Mouse (Mus musculus): ENCODE results near the gene Eif4e. TPM values are rescaled to one million over a fixed set of nuclear protein-coding genes. Genes with fewer than 3 reads are reported as not detected.
A peak's percentile ranks its signal among the peaks of the same experiment; 100 is the strongest.

Gene Eif4e
- polyA plus RNA-seq, 1 experiment from 2014 or later = 156 TPM

- H3K9ac ChIP-seq = no peak overlapping the region
- H3K27ac ChIP-seq (replicated peaks) = no peak overlapping the region
- no peak overlapping the region for H3K4me2 ChIP-seq
- H3K9me3 ChIP-seq (replicated peaks) = no peaks in the 10 kb centered on the region
- no peaks in the 10 kb centered on the region for H3K4me1 ChIP-seq (replicated peaks)
- H3K27me3 ChIP-seq = no peaks in the 10 kb centered on the region
- no peak for ATAC-seq (ENCODE audit: insufficient read depth)
- H3K36me3 ChIP-seq (replicated peaks) = no peaks in the 10 kb centered on the region
- 75% methylated on average over 9 of the region's 9 CpGs for WGBS (ENCODE audit: insufficient replicate concordance)
- no peak overlapping the region for H3K4me3 ChIP-seq (replicated peaks)
Observed at GRCm38 (mm10) chr3:138588001-138588400, 62.0 kb downstream of the Eif4e start.

GRCm38 (mm10) chr3:138591002-138591401 is 65.0 kb downstream of the Eif4e start:
- 51% methylated on average over 4 of the region's 4 CpGs for WGBS (ENCODE audit: insufficient replicate concordance)

GRCm38 (mm10) chr3:138591806-138592365 is 65.9 kb downstream of the Eif4e start:
- ATAC-seq (ENCODE audit: insufficient read depth) = no peak
- Histone ChIP-seq H3K9me3 (replicated peaks) (no peaks in the 10 kb centered on the region), H3K36me3 (replicated peaks) (no peaks in the 10 kb centered on the region), H3K4me1 (replicated peaks) (no peaks in the 10 kb centered on the region), H3K27me3 (no peaks in the 10 kb centered on the region), H3K4me2 (no peak overlapping the region), H3K9ac (no peak overlapping the region), H3K27ac (replicated peaks) (no peak overlapping the region), H3K4me3 (replicated peaks) (no peak overlapping the region)
- WGBS (ENCODE audit: insufficient replicate concordance) = 59% methylated on average over 7 of the region's 7 CpGs

More at GRCm38 (mm10) chr3:138591002-138591401, 65.0 kb downstream of the Eif4e start:
- Histone ChIP-seq H3K4me2 (no peak overlapping the region), H3K9me3 (replicated peaks) (no peaks in the 10 kb centered on the region), H3K4me3 (replicated peaks) (no peak overlapping the region), H3K27me3 (no peaks in the 10 kb centered on the region), H3K9ac (no peak overlapping the region), H3K27ac (replicated peaks) (no peak overlapping the region), H3K36me3 (replicated peaks) (no peaks in the 10 kb centered on the region), H3K4me1 (replicated peaks) (no peaks in the 10 kb centered on the region)
- no peak for ATAC-seq (ENCODE audit: insufficient read depth)

GRCm38 (mm10) chr3:138593131-138593530 is 67.2 kb downstream of the Eif4e start:
- Histone ChIP-seq H3K9me3 (replicated peaks) (no peaks in the 10 kb centered on the region), H3K27me3 (no peaks in the 10 kb centered on the region), H3K36me3 (replicated peaks) (no peaks in the 10 kb centered on the region), H3K27ac (replicated peaks) (no peak overlapping the region), H3K4me2 (no peak overlapping the region), H3K4me1 (replicated peaks) (no peaks in the 10 kb centered on the region), H3K4me3 (replicated peaks) (no peak overlapping the region), H3K9ac (no peak overlapping the region)
- WGBS (ENCODE audit: insufficient replicate concordance) = 64% methylated on average over 8 of the region's 8 CpGs
- no peak for ATAC-seq (ENCODE audit: insufficient read depth)

- no peaks in the 10 kb centered on the region for H3K4me1 ChIP-seq (replicated peaks)
- no peaks in the 10 kb centered on the region for H3K36me3 ChIP-seq (replicated peaks)
- H3K9me3 ChIP-seq (replicated peaks) = no peaks in the 10 kb centered on the region
- H3K4me2 ChIP-seq = no peak overlapping the region
- H3K4me3 ChIP-seq (replicated peaks) = no peak overlapping the region
- H3K9ac ChIP-seq = no peak overlapping the region
- no peak for ATAC-seq (ENCODE audit: insufficient read depth)
- H3K27ac ChIP-seq (replicated peaks) = no peak overlapping the region
- no peaks in the 10 kb centered on the region for H3K27me3 ChIP-seq
- WGBS (ENCODE audit: insufficient replicate concordance) = 73% methylated on average over 7 of the region's 7 CpGs
Observed at GRCm38 (mm10) chr3:138593911-138594310, 67.9 kb downstream of the Eif4e start.

- H3K36me3 ChIP-seq (replicated peaks) = no peaks in the 10 kb centered on the region
- no peaks in the 10 kb centered on the region for H3K27me3 ChIP-seq
- no peak overlapping the region for H3K27ac ChIP-seq (replicated peaks)
- no peak overlapping the region for H3K4me2 ChIP-seq
- H3K4me3 ChIP-seq (replicated peaks) = no peak overlapping the region
- 53% methylated on average over 4 of the region's 4 CpGs for WGBS (ENCODE audit: insufficient replicate concordance)
- H3K9me3 ChIP-seq (replicated peaks) = no peaks in the 10 kb centered on the region
- ATAC-seq (ENCODE audit: insufficient read depth) = no peak
- H3K9ac ChIP-seq = no peak overlapping the region
- no peaks in the 10 kb centered on the region for H3K4me1 ChIP-seq (replicated peaks)
Observed at GRCm38 (mm10) chr3:138601076-138601475, 75.1 kb downstream of the Eif4e start.

GRCm38 (mm10) chr3:138605132-138605531 is 79.2 kb downstream of the Eif4e start:
- H3K9ac ChIP-seq = no peak overlapping the region
- H3K4me2 ChIP-seq = no peak overlapping the region
- no peak overlapping the region for H3K27ac ChIP-seq (replicated peaks)
- H3K9me3 ChIP-seq (replicated peaks) = no peaks in the 10 kb centered on the region
- H3K36me3 ChIP-seq (replicated peaks) = no peaks in the 10 kb centered on the region
- no peak for ATAC-seq (ENCODE audit: insufficient read depth)
- WGBS (ENCODE audit: insufficient replicate concordance) = 48% methylated on average over 8 of the region's 8 CpGs
- H3K27me3 ChIP-seq = 0 out of 2 replicates have a peak, but pooled peaks cover 3% of the 10 kb centered on the region
- no peaks in the 10 kb centered on the region for H3K4me1 ChIP-seq (replicated peaks)
- H3K4me3 ChIP-seq (replicated peaks) = no peak overlapping the region

GRCm38 (mm10) chr3:138608665-138609064 is 82.7 kb downstream of the Eif4e start:
- no peak overlapping the region for H3K27ac ChIP-seq (replicated peaks)
- H3K9ac ChIP-seq = no peak overlapping the region
- H3K36me3 ChIP-seq (replicated peaks) = no peaks in the 10 kb centered on the region
- WGBS (ENCODE audit: insufficient replicate concordance) = 79% methylated on average over 5 of the region's 5 CpGs
- no peaks in the 10 kb centered on the region for H3K9me3 ChIP-seq (replicated peaks)
- 0 out of 2 replicates have a peak, but pooled peaks cover 4% of the 10 kb centered on the region for H3K27me3 ChIP-seq
- peaks cover 18% of the 10 kb centered on the region for H3K4me1 ChIP-seq (replicated peaks)
- no peak for ATAC-seq (ENCODE audit: insufficient read depth)
- H3K4me3 ChIP-seq (replicated peaks) = no peak overlapping the region
- no peak overlapping the region for H3K4me2 ChIP-seq

MicroRNAs encoded within 50 kb of the gene (microRNA counts, 519-probe panel; counts per million panel counts)
- 1,476 counts per million, percentile 8 among the panel's probes with 10 or more counts for microRNA mmu-miR-1956

Small RNAs within 50 kb of the gene (microRNA-seq; reads per million reads assigned to microRNA genes)
- gene Mir1956 = not detected

Other genes with a start within 250 kb of the Eif4e start
- not detected in 2 replicates for gene Adh6a, start 212.9 kb upstream of the Eif4e start, polyA plus RNA-seq (2015; fragmentation: Nextera tagmentation; extraction: Ambion mirVana)
- 0.24 and 0.39 TPM in 2 replicates for gene Adh6b, start 184.4 kb upstream of the Eif4e start, polyA plus RNA-seq (2015; fragmentation: Nextera tagmentation; extraction: Ambion mirVana)
- 0.12 TPM in 1 of 2 replicates, not detected in the other for gene Adh4, start 110.7 kb upstream of the Eif4e start, polyA plus RNA-seq (2015; fragmentation: Nextera tagmentation; extraction: Ambion mirVana)
- 119 and 142 TPM in 2 replicates for gene Adh5, start 83.1 kb upstream of the Eif4e start, polyA plus RNA-seq (2015; fragmentation: Nextera tagmentation; extraction: Ambion mirVana)
- gene Metap1, start 36.7 kb upstream of the Eif4e start, polyA plus RNA-seq (2015; fragmentation: Nextera tagmentation; extraction: Ambion mirVana) = 20.8 and 22.1 TPM in 2 replicates
- gene Tspan5, start 216.0 kb downstream of the Eif4e start, polyA plus RNA-seq (2015; fragmentation: Nextera tagmentation; extraction: Ambion mirVana) = 3.0 and 3.4 TPM in 2 replicates